Mouse (Mus musculus): ENCODE measurements around the gene Lhx4.

DNA sequence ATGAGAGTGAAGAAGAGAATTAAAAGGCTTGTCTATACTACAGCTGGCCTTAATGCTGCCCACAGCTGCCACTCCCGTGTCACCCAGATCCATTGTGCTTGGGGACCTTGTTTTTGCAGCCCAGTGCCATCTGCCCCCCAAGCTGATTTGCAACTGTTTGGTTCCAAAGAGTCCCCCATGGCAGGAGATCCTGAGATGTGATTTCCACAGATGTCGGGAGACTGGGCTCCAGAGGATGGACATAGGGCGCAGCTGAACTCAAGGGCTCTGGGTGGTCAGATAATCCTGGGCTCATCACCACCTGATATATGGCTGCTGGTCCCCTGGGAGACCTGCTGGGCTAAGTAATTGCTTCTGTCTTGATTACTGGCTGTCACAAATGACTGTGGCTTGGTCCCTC is 32.6 kb downstream of the Lhx4 start:
- no peak for TF ChIP-seq CEBPB (IDR thresholded peaks at IDR 0.05; ENCODE audit: insufficient read depth, poor library complexity, severe bottlenecking)
- TF ChIP-seq MAX (IDR thresholded peaks at IDR 0.05; ENCODE audit: low read depth) = no peak
- no peak for TF ChIP-seq POLR2A (IDR thresholded peaks at IDR 0.05; ENCODE audit: insufficient read length, low read depth)
- no peak for TF ChIP-seq USF1 (IDR thresholded peaks at IDR 0.05; ENCODE audit: low read depth)
- TF ChIP-seq REST (IDR thresholded peaks at IDR 0.05; ENCODE audit: insufficient read depth, insufficient read length) = no peak
- no peak for TF ChIP-seq POLR2AphosphoS2 (IDR thresholded peaks at IDR 0.05; ENCODE audit: insufficient read length, low read depth)
